Mouse (Mus musculus): ENCODE measurements around the gene Cfap97.
"Not testable (repeated sequence)": the region's sequence is repeated elsewhere in the genome, so short reads cannot be mapped to it uniquely, and the experiment has no call there.

Gene Cfap97

GRCm38 (mm10) chr8:46151202-46152062 is at the start of gene Cfap97:
TSS of gene Cfap97 (plus strand) at chr8:46151771.
- peak; percentile 72 for DNase-seq

DNA sequence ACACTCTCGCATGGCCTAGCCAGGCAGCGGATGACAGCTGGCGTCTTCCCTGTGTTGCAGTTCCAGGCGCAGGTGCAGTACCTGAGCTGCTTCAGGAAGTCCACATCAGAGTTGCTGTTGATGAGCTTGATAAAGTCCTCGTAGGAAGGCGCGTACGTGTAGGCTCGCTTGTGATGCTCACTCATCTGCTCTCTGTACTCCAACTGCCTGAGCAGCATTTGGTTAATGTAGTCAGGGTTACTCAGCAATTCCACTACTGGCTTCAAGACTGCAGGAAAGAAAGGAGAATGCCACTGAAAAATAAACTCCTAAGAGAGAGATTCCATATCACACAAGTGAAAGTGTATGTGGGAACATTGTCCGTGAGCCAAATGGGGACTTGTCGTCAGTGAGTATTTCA is 48.1 kb upstream of the Cfap97 start:
- no peak for DNase-seq

DNA sequence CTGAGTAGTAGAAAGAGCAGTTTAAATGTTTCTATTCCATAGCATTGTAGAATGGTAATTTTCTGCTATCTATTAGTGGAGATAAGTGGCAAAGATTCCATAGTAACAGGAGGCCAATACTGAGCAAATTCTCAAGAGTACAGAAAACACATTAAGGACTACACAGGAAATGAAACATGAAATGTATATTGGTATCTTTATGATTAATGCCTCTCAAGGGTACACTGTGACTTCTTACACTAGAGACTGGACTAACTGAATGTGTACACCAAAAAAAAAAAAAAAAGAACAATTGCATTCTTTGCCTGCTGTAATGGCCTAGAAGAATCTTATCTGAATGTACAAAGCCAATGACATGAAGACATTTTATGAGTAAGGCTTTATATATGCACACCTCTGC is 43.9 kb upstream of the Cfap97 start:
- DNase-seq: no peak

DNA sequence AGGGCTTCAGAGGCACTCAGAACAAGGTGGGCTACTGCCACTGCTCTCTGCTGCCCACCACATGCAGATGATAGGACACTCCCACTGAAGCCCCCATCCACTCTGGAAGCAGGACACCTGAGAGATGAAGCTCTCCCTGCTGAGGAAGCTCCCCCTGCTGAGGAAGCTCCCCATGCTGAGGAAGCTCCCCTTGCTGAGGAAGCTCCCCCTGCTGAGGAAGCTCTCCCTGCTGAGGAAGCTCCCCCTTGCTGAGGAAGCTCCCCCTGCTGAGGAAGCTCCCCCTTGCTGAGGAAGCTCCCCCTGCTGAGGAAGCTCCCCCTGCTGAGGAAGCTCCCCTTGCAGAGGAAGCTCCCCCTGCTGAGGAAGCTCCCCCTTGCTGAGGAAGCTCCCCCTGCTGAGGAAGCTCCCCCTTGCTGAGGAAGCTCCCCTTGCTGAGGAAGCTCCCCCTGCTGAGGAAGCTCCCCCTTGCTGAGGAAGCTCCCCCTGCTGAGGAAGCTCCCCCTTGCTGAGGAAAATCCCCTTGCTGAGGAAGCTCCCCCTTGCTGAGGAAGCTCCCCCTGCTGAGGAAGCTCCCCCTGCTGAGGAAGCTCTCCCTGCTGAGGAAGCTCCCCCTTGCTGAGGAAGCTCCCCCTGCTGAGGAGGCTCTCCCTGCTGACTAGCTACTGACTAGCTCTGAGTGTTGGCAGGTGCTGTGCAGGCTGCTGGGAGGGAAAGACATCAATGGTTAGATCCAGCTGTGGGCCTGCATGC is 38.0 kb upstream of the Cfap97 start:
- DNase-seq: not testable (repeated sequence)

DNA sequence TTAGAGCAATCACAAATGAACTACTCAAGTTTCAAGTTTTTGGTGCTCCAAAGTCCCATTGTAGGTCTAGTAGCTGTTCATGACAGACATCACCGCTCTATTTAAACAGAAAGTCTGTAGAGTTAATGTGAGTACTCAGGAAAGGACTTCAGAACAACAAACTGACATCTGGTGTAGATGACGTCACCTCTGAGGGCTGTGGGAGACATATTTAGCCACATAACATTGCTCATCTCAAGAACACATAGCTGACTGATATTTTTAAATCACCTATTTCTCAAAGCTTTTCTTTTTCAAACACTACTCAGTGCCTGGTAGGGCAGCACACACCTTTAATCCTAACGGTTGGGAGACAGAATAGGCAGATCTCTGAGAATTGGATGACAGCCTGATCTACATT is 34.4 kb upstream of the Cfap97 start:
- DNase-seq: no peak

- no peak for DNase-seq
Observed at GRCm38 (mm10) chr8:46119176-46119575, 32.4 kb upstream of the Cfap97 start.

DNA sequence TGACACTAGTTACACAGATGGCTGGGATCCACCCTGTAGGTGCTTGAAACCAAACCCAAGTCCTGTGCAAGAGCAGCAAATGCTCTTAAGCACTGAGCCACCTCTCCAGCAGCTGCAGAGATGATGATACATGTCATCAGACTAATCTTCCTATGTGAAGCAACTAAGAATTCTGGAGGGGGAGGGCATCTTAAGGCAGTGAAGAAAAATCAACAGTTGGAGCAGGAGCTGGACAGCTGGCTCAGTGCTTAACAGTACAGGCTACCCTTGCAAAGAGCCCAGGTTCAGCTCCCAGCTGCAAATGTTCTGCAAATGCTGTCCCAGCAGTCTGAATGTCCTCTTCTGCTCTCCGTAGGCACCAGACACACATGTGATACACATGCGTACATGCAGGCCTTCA is 29.1 kb upstream of the Cfap97 start:
- no peak for DNase-seq

GRCm38 (mm10) chr8:46130426-46130825 is 21.1 kb upstream of the Cfap97 start:
- DNase-seq: peak; percentile 40

DNA sequence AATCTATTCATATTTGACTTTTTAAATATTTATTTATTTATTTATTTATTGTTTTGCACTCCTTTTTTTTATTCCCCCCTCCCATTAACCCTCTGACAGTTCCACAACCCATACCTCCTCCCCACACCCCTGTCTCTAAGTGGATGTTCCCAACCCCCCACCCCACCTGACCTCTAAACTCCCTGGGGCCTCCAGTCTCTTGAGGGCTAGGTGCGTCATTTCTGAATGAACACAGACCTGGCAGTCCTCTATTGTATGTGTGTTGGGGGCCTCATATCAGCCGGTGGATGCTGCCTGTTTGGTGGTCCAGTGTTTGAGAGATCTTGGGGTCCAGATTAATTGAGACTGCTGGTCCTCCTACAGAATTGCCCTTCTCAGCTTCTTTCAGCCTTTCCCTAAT is 16.0 kb upstream of the Cfap97 start:
- not testable (repeated sequence) for DNase-seq

- peak; percentile 27 for DNase-seq
Observed at GRCm38 (mm10) chr8:46137336-46137735, 14.2 kb upstream of the Cfap97 start.

GRCm38 (mm10) chr8:46137843-46138596 is 13.6 kb upstream of the Cfap97 start:
- DNase-seq: no peak

DNA sequence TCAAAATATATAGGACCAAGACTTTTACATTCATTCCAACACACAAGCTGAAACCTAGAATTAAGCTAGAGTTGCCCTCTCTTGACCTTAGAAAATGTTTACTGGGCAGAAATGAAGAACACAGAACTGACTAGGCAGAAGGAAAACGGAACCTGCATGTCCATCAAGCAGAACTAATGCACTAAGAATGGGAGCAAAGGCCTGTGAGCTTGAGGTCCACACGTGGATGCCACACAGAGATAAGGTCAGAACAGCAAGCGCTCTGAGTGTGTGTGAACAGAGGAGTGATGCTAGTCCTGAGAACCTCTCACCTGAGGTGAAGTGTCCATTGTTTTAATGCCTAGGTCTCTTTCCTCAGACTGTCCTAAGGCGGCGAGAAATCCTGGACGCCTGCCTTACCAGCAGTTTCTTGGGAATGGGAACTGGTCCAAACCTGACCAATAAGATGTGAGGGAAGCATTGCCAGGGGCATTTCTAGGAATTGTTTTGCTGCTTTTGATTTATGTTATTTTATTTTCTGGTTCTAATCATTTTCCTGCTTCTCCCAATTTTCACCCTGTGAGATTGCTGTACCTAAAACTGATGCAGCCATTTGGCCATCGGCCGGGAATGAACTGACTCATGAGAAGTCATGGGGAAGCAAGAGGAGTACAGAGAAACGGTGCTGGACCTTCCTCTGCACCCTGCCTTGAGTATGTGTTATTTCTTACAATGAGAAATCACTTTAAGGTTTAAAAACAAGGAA is 11.0 kb upstream of the Cfap97 start:
- DNase-seq: peak; percentile 39

DNA sequence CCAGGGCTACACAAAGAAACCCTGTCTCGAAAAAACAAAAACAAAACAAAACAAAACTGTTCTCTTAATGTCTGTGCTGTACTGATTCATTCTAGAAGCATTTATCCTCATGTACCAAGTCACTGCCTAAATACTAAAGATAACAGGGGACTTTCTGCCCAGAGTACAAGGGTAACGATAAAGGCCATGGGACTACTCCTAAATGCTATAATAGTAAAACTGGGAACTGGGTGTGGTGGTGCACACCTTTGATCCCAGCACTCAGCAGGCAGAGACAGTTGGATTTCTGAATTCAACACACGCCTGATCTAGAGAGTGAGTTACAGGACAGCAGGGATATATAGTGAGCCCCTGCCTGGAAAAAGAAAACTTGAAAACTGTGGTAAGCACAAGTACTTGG is 9.9 kb upstream of the Cfap97 start:
- DNase-seq: no peak

- DNase-seq: no peak
Observed at GRCm38 (mm10) chr8:46142498-46143081, 9.0 kb upstream of the Cfap97 start.

DNA sequence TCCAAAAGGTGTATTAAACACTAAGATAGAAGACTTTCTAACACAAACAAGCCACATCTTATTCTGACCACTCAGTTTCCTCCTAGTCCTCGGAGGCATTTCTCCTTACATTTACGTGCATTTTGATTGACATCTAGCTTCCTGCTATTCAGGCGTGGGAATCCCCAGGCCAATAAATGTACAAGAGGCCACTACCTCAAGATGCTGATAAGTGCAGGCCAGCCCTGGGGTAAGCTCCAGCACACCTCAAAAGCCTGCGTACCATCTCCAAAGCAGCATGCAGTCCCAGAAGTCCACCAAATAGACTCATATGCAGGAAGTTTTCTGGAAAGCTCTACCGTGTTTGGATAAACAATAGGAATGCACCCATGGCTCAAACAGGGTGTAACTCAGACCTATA is 8.1 kb upstream of the Cfap97 start:
- DNase-seq: no peak

- no peak for DNase-seq
Observed at GRCm38 (mm10) chr8:46143924-46144323, 7.6 kb upstream of the Cfap97 start.

DNA sequence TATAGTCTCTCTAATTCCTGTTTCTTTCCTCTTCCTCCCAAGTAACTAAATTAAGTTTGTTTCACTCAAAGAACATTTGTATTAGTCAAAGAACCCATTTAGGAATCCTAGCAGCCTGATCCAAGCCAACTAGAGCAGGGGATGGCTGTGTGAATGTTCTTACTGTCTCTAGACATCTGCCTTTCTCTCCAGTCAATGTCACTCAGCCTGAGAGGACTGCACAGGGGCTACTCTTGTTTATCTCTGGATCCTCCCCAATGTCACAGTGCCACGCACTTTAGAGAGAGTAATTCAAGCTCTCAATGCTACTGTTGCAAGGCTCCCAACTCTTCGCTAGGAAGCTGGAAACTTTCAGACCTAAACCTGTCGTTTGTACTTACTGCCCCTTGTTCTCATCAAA is 5.4 kb upstream of the Cfap97 start:
- no peak for DNase-seq

GRCm38 (mm10) chr8:46149306-46149705 is 2.3 kb upstream of the Cfap97 start:
- DNase-seq: no peak

DNA sequence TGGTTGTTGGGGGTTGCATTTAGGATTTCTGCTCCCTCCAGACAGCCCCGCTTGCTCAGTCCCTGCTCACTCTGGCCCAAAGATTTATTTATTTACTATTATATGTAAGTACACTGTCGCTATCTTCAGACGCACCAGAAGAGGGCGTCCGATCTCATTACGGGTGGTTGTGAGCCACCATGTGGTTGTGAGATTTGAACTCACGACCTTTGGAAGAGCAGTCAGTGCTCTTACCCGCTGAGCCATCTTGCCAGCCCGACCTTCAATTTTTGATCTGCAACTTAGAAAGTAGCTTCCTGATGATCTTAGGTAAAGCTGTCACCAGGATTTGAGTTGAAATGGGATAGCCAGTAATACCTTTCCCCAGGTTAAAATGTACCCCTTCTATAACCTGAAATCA is 1.8 kb upstream of the Cfap97 start:
- no peak for DNase-seq

DNA sequence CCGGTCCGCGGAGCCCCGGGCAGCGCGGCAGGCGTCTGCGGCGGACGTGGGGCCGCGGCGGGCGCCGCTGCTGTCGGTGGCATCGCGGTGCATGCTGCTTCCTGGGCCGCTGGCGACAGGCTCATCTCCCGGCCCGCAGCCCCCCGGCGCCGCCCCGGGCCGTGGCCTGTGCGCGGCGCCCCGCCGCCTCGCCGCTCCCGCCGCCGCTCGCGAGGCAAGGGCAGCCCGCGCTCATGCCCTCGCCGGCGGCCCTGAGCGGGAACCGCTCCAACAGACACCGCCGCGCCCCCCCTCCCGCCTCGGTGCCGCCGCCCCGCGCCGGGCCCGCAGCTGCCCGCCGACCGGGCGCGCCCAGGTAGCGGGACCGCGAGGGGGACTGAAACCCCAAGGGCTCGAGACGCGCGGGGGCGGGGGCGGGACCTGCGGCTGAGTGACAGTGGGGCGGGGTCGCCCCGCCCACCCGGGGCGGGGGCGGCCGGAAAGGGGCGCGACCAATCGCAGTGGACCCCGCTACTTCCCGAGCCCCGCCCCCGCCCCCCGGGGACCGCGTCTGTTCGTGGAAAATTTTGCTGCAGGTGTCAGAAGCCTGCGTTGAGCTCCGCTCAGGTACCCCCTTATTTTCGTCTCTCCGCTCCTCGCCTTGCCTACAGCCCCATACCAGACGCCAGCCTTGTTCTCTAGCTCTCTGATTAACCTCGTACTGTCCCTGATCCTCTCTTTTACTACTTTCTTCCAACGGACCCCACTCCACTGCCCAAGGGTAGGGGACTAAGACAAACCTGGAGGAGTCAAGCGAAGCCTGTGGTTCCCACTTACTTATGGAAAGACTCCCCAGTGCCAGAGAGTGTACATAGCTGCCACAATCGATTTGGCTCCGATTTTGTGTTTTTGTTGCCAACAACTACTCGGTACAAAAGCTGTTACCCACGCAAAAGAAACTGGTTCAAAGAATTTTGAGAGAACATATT is 777 bp downstream of the Cfap97 start, which contains the start of gene Snx25:
Gene Snx25 (minus strand): TSS at position 96 of the 968 bp plus-strand sequence.
- DNase-seq: peak; percentile 93

DNA sequence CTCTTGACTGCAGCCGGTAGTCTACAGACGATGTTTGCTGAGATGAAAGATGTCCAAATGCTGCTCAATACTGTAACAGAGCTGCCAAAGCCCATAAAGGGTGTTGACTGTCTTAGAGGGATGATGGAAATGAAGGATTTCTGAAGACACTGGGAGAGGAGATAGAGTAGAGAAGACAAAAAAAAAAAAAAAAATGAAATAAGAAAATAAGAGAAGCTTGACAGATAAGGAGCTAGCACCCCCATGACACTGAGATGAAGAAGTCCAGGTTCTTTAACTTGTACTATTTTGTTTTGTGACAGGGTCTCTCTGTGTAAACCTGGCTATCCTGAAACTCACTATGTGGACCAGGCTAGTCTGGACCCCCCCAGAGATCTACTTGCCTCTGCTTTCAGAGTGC is 1.5 kb downstream of the Cfap97 start:
- DNase-seq: no peak
